Mouse (Mus musculus) G1E (cell line): Measurements from ENCODE around the gene Stx18.

Experiments
- CTCF ChIP-seq: IDR thresholded peaks from 2 replicates; pipeline ENCODE4 v1.5.1; 2012; ENCODE audit warnings: low read depth, low read length, inconsistent platforms, mixed read lengths
- GATA1 ChIP-seq: IDR thresholded peaks from 2 replicates; pipeline ENCODE4 v1.6.1; 2012; ENCODE audit warnings: borderline replicate concordance, low read length, inconsistent platforms, mixed read lengths
- GATA2 ChIP-seq: IDR thresholded peaks from 2 replicates; pipeline ENCODE4 v1.6.1; 2012; ENCODE audit warnings: low read depth, low read length, inconsistent platforms, borderline replicate concordance
- POLR2AphosphoS5 ChIP-seq: IDR thresholded peaks from 2 replicates; pipeline ENCODE4 v1.6.1; 2012; ENCODE audit warnings: low read depth, low read length, inconsistent platforms; ENCODE audit not compliant: insufficient replicate concordance
- TAL1 ChIP-seq: conservative IDR thresholded peaks from 2 replicates; pipeline ENCODE4 v1.6.1; 2012; ENCODE audit warnings: low read depth, low read length, inconsistent platforms, mixed read lengths

DNA sequence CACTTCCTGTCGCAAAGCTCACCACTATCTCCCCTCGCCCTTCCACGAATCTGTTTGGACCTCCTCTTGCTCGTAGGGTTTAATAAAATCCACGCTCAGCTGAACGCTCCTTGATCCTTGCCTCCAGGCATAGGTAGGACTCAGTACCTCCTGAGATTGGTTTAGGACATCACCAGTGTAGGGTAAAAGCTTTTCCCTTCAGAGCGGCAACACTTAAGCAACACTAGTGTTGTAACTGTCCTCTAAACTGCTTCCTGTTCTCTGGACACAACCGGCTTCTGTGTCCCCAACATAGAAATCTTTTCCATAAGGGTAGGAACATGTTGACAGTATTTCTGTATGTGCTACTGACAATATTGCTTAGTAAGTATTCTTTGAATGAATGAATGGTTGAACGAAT lies 1.3 kb downstream of the Stx18 start:
- TF ChIP-seq CTCF: no peak
- TF ChIP-seq TAL1: no peak
- no peak for TF ChIP-seq POLR2AphosphoS5
- no peak for TF ChIP-seq GATA1
- TF ChIP-seq GATA2: no peak
